8 mouse cellular contexts compared by ENCODE assay signal in genomic region chr17:34093199-34093874, GRCm38 (mm10).
A peak's percentile ranks its signal among the peaks of the same experiment; 100 is the strongest.
DNase-seq lines count a peak whose midpoint lies in the region; ATAC-seq lines count a peak whose summit lies in the region.

No protein-coding gene starts in this region.

- ATAC-seq in frontal cortex, adult (ENCODE audit: low TSS enrichment), result no peak

- peak; percentile 59 for DNase-seq in lung, postnatal 10 days
- DNase-seq in lung, postnatal 25 days (ENCODE audit: low spot score), result no peak
- peak; percentile 85 for DNase-seq in embryo, embryonic 11 days
- peak; percentile 86 to 88 for DNase-seq in kidney, postnatal 4 days
- peak; percentile 36 to 60 for DNase-seq in thymus, adult 18-20 months
- no peak for DNase-seq in right cerebral cortex, postnatal 4 days
- no peak for DNase-seq in layer of hippocampus, adult 11-12 months (ENCODE audit: low spot score)

Comparison
In these comparisons a context has a peak if more than half of its experiments do, and no peak if none do; other contexts are left out.
1. DNase-seq: peak in lung, postnatal 10 days (single experiment), embryo, embryonic 11 days (single experiment), kidney, postnatal 4 days (2 of 2) and thymus, adult 18-20 months (2 of 2); none in lung, postnatal 25 days (single experiment), right cerebral cortex, postnatal 4 days (single experiment) and layer of hippocampus, adult 11-12 months (single experiment).